Mouse (Mus musculus) olfactory bulb, adult 2 months (tissue): Measurements from ENCODE around the gene Rcn3. TPM values are rescaled to one million over a fixed set of nuclear protein-coding genes. Genes with fewer than 3 reads are reported as not detected.

Experiments
- H3K27ac ChIP-seq: fragments of 200-500 bp; 2 replicates; pipeline ENCODE4 v1.5.1; 2012; ENCODE audit warnings: low read depth, low read length; ENCODE audit not compliant: insufficient read depth
- H3K4me1 ChIP-seq: fragments of 200-500 bp; 2 replicates; pipeline ENCODE4 v1.6.1; 2012; ENCODE audit warnings: low read length; ENCODE audit not compliant: control insufficient read depth, insufficient read depth
- H3K4me3 ChIP-seq: fragments of 200-500 bp; 2 replicates; pipeline ENCODE4 v1.5.1; 2012; ENCODE audit warnings: mild to moderate bottlenecking, low read depth, low read length, moderate library complexity; ENCODE audit not compliant: insufficient read depth
- CTCF ChIP-seq: fragments of 200-500 bp; IDR thresholded peaks from 2 replicates; pipeline ENCODE4 v1.5.1; 2012; ENCODE audit warnings: low read depth, mild to moderate bottlenecking, low read length, moderate library complexity; ENCODE audit not compliant: insufficient read depth
- POLR2A ChIP-seq: fragments of 200-500 bp; IDR thresholded peaks from 2 replicates; pipeline ENCODE4 v1.6.1; 2012; ENCODE audit warnings: mild to moderate bottlenecking, low read depth, low read length, moderate library complexity; ENCODE audit not compliant: insufficient read depth
- WGBS: fragments of 180-500 bp; shearing (Covaris S2); methylation state at CpG from one replicate; pipeline ENCODE4 v1.1.7; 2018; 5-methylcytosine and 5-hydroxymethylcytosine counted together
- polyA plus RNA-seq: library from polyadenylated mRNA; stranded (reverse); fragments of >200 nt; gene quantifications from 2 replicates; pipeline ENCODE4 v1.2.4, GENCODE M21; 2012; ENCODE audit warnings: low replicate concordance; ENCODE audit not compliant: missing spikeins, insufficient read depth, insufficient read length

Rcn3 gene
- polyA plus RNA-seq, 1 experiment, result not detected

- TF ChIP-seq POLR2A (no peak), CTCF (no peak)
- peaks cover 19% of the 10 kb centered on the region for H3K4me1 ChIP-seq
- no peak overlapping the region for H3K4me3 ChIP-seq
- no peak overlapping the region for H3K27ac ChIP-seq
These were observed 35.1 kb downstream of the Rcn3 start for GRCm38 (mm10) chr7:45056972-45057348.

DNA sequence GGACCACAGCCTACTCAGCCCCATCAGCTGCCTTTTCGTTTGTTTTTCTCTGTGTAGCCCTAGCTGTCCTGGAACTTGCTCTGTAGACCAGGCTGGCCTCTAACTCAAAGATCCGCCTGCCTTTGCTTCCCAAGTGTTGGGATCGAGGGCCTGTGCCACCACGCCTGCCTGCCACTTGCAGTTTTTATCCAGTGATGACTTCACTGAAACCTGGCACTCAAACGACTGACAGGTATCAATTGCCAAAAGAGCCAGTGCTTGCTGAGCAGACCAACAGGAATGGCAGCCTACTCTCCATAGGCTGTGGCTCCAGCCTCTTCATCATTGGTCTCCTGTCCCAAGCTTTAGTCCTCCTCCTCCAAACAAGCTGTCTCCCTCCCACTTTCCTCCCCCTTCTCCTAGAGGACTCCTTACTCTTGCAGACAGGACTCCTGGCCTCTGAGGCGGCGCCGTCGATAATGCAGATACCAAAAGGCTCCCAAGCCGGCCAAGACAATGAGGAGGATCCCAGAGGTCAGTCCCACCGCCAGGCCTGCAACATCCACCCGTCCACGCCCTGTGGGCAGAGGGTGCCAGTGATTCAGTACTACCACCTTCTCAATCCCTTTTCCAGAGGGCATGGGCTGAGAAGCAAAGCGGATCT, 35.6 kb downstream of the Rcn3 start:
- WGBS, result 74% methylated on average over 14 of the region's 14 CpGs
- TF ChIP-seq CTCF, result no peak
- TF ChIP-seq POLR2A, result no peak
- peaks cover 21% of the 10 kb centered on the region for H3K4me1 ChIP-seq
- no peak overlapping the region for H3K4me3 ChIP-seq
- no peak overlapping the region for H3K27ac ChIP-seq

GRCm38 (mm10) chr7:45053931-45054510, 38.0 kb downstream of the Rcn3 start:
- peak overlapping the region; percentile 88 for H3K27ac ChIP-seq
- peaks cover 34% of the 10 kb centered on the region for H3K4me1 ChIP-seq
- under 1% methylated on average over 33 of the region's 33 CpGs for WGBS
- TF ChIP-seq CTCF (no peak), POLR2A (peak; percentile 68)
- peak overlapping the region; percentile 95 for H3K4me3 ChIP-seq

DNA sequence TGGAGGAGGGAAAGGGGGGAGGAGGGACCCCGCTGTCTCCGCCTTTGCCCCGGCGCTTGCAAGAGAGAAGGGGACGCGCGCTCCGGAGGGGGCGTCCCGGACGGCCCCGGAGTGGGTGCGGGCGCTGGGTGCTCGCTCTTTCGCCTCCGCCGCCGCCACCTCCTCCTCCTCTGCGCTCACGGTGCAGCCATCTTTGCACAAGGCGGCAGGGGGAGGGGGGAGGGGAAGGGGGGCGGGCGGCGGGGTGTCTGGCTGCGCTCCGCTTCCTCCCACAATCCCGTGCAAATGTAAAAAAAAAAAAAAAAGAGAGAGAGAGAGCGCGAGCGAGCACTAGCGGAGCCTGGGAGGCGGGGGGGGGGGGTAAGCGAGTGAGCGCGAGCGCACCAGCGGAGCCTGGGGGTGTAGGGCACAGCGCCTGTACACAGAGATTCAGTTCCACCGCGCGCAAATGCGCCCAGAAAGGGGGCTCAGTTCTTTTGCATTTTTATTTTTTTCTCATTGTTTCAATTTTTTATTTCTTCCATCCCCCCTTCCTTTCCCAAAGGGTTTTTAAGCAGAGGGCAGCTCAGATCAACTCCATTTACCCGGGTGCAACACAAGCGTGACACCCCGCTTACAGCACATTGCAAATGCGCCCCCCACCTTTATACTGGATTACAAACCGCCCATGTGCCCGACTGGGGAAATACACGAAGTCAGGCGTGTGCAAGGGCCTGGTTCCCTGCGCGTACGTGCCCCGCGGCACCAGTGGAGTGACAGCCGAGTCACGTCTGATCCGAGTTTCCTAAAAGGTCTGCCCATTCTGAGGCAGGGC, 38.7 kb downstream of the Rcn3 start:
- peak overlapping the region; percentile 95 for H3K4me3 ChIP-seq
- peak overlapping the region; percentile 95 for H3K27ac ChIP-seq
- TF ChIP-seq CTCF, result no peak
- TF ChIP-seq POLR2A, result peak; percentile 50
- WGBS, result under 1% methylated on average over 52 of the region's 59 CpGs
- peaks cover 29% of the 10 kb centered on the region for H3K4me1 ChIP-seq

- WGBS, result 0% methylated on average over 4 of the region's 18 CpGs
- Histone ChIP-seq H3K4me1 (peaks cover 29% of the 10 kb centered on the region), H3K27ac (peak within 1 kb of the TSS; percentile 95), H3K4me3 (peak within 1 kb of the TSS; percentile 95)
- no peak for TF ChIP-seq CTCF
- TF ChIP-seq POLR2A, result no peak
These were observed 39.2 kb downstream of the Rcn3 start, which contains the start of gene Prr12 for GRCm38 (mm10) chr7:45052862-45053116. Gene Prr12 (minus strand): TSS chr7:45052881.

DNA sequence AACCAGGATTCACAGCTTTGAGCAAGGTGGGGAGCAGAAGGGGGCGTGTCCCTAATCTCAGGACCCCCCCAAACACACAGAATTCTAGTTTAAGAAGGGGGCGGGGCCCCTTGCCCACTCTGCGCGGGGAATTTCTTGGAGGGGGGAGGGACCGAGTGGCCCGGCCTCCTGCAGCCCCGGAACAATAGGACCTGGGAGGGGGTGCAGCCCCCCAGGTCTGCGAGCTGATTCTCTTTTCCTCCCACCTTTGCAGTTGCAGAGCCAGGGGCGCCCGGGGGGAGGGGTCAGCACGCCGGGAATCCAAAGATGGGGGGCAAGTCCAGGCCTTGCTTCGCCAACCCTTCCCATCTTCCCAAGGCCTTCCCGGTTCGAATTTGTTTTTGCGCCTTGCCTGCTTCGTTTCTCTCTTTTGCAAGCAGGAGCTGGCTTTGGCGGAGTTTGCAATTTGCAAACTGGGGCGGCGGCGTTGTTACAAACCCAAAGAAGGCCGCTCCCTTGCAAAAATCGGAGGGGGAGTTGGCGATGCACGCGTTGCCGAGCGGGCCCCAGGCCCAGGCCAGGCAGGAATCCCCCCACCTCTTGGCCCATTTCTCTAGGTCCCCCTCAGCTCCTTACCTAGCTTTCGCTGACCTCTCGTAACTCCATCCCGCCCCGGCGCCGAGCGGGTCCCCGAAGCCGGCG, 39.7 kb downstream of the Rcn3 start:
- 0 out of 2 replicates have a peak, but pooled peaks have one; percentile 8 for TF ChIP-seq CTCF
- no peak for TF ChIP-seq POLR2A
- H3K4me1 ChIP-seq, result peaks cover 29% of the 10 kb centered on the region
- H3K27ac ChIP-seq, result peak overlapping the region; percentile 67
- WGBS, result under 1% methylated on average over 38 of the region's 38 CpGs
- peak overlapping the region; percentile 95 for H3K4me3 ChIP-seq

DNA sequence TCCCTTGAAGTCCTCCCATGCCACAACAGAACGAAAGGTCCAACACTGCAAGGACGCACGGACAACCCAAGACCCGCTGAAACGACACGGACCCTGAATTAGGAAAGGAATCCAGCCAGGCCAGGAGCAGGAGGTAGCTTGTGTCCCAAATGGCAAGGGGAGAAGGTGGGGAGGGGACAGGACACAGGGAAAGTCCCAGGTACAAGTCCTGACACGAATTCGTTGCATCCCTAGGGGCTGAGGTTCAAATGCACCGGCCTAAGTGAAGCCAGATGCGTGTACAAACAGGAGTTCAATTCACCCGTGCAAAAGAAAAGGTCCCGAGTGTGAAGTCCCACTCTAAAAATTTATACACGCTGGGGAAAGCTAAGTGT, 40.4 kb downstream of the Rcn3 start:
- WGBS, result 6% methylated on average over 13 of the region's 13 CpGs
- TF ChIP-seq POLR2A (no peak), CTCF (no peak)
- H3K4me3 ChIP-seq, result peak overlapping the region; percentile 95
- H3K27ac ChIP-seq, result no peak overlapping the region
- H3K4me1 ChIP-seq, result peaks cover 33% of the 10 kb centered on the region

DNA sequence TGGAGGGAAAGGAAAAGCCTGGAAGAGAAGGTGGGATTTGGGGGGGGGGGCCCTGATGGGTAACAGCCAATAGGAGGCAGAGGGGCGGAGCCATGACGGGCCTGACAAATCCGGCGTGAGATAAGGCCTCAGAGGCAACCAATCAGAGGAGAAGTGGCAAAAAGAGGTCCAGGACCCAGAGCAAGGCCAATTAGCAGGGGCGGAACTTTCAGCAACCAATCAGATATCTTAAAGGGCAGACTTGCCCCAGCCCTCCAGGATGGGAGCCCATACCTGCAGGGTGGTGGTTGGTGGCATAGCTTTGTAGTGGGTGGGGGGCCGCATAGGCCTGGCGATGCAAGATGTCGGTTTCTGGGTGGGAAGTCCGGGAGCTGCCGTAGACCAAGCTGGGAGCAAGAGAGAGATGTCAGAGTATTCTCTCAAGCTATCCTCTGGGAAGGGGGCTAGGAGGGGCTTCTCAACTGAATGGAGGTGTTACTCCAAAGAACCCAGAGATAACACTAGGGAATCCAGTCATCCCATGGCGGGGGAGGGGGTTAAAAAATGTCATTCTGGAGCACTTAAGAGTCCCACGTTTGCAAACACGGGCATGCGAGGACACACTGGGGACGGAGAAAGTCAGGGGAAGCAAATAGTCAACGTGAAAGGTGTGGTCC, 40.9 kb downstream of the Rcn3 start:
- Histone ChIP-seq H3K27ac (no peak overlapping the region; the same call in 1 of the 2 replicates), H3K4me3 (peak overlapping the region; percentile 95), H3K4me1 (peaks cover 33% of the 10 kb centered on the region)
- TF ChIP-seq CTCF (no peak), POLR2A (no peak)
- WGBS, result 6% methylated on average over 16 of the region's 16 CpGs
